Mouse (Mus musculus): Measurements from ENCODE around the gene Neo1. TPM values are rescaled to one million over a fixed set of nuclear protein-coding genes. Genes with fewer than 3 reads are reported as not detected.
"Not testable (repeated sequence)": the region's sequence is repeated elsewhere in the genome, so short reads cannot be mapped to it uniquely, and the experiment has no call there.

The Neo1 gene
- polyA plus RNA-seq, 1 experiment from 2014 or later, result 41.7 TPM

DNA sequence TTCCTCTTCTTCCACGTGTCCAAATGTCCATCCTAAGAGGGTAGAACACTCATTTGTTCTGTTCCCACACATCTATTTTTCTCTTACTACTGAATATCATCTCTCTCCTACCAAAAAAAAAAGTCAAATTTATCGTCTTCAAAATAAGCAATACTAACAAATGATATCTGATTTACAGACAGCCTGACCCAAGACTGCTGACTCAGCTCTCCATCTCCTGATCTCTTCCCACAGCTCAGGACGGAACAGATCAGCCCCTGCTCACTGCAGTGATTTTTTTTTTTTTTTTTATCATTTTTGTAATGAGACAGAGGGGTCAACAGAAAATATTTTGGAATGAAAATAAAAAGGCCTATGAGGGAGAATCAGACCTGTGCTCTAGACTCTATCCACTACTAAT, 2.7 kb downstream of the Neo1 start:
- peaks cover 20% of the 10 kb centered on the region for H3K4me1 ChIP-seq (ENCODE audit: control insufficient read depth, insufficient read depth, low read length)

DNA sequence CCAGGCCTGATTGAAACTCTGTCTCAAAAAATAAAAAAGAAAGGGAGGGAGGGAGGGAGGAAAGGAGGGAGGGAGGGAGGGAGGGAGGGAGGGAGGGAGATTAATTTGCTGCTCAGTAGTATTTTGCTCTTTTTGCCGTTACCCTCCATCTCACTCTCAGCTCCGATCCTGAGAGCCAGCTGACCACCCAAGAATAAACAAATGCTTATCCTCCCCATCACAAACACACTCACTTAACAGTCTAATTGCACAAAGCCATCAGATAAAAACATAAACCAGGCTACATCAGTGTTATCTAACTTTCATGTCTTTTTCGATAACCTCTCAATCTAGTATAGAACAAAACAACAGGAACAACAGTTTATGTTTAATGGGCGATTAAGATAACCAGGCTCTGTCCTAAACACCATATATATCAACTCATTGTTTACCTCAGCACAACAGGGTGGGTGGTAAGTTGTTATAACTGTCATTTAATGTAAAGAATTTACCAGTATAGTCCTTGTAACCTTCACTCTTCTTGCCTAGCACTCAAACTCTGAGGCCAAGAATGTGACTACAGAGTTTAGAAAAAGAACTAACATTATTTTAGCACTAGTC, 11.9 kb downstream of the Neo1 start:
- DNase-seq (ENCODE audit: low spot score), result no peak

More for the DNA sequence above, 2.7 kb downstream of the Neo1 start:
- H3K4me2 ChIP-seq (ENCODE audit: low read length), result peak overlapping the region; percentile 77
- ATAC-seq (no peak), DNase-seq (ENCODE audit: low spot score) (no peak)
- H3K36me3 ChIP-seq (ENCODE audit: control insufficient read depth, insufficient read depth, low read length), result 0 out of 2 replicates have a peak, but pooled peaks cover 3% of the 10 kb centered on the region
- no peaks in the 10 kb centered on the region for H3K27me3 ChIP-seq (replicated peaks; ENCODE audit: control insufficient read depth, insufficient read depth, low read length)
- H3K9me3 ChIP-seq (replicated peaks; ENCODE audit: control insufficient read depth, low read length), result no peaks in the 10 kb centered on the region
- H3K27ac ChIP-seq (ENCODE audit: low read depth, low read length), result no peak overlapping the region
- peak overlapping the region; percentile 40; the same call in 1 of the 2 replicates for H3K9ac ChIP-seq (ENCODE audit: low read length)
- H3K4me3 ChIP-seq (ENCODE audit: low read depth, low read length), result 0 out of 2 replicates have a peak overlapping the region, but pooled peaks have one; percentile 13
- 62% methylated on average over 3 of the region's 3 CpGs for WGBS

DNA sequence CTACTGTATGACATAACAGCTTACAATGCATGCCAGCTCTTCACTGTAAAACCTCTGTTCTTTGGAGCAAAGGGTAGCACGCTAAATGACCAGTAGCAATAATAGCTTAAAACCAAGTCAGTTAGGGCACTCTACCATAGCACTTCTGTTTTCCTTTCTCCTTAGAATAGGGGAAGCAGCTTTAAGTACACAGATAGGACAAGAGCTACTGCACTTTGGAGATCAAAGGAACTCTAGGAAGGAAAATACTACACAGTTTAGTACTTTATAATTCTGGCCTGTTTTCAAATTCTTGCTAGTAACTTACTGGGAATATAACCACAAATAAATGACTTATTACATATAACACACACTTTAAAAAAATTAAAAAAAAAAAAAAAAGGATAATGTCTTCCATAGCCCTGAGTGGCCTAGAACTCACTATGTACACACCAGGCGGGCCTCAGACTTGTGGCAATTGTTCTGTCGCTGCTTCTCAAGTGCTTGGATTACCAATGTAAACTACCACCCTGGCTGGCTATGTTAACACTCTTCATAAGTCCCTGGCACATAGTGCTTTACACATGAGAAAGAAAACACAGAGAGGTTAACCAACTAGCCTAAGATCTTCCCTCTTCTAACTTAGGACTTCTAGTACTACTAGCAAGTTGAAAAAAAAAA, 20.1 kb downstream of the Neo1 start:
- no peaks in the 10 kb centered on the region for H3K27me3 ChIP-seq (replicated peaks; ENCODE audit: control insufficient read depth, insufficient read depth, low read length)
- H3K27ac ChIP-seq (ENCODE audit: low read depth, low read length), result no peak overlapping the region
- H3K9me3 ChIP-seq (replicated peaks; ENCODE audit: control insufficient read depth, low read length), result no peaks in the 10 kb centered on the region
- WGBS, result 74% methylated on average over 3 of the region's 3 CpGs
- no peak overlapping the region for H3K9ac ChIP-seq (ENCODE audit: low read length)
- no peak for DNase-seq (ENCODE audit: low spot score)
- H3K36me3 ChIP-seq (ENCODE audit: control insufficient read depth, insufficient read depth, low read length), result no peaks in the 10 kb centered on the region
- no peak overlapping the region for H3K4me3 ChIP-seq (ENCODE audit: low read depth, low read length)
- H3K4me2 ChIP-seq (ENCODE audit: low read length), result no peak overlapping the region
- no peaks in the 10 kb centered on the region for H3K4me1 ChIP-seq (ENCODE audit: control insufficient read depth, insufficient read depth, low read length)
- ATAC-seq, result no peak

More for the DNA sequence above, 11.9 kb downstream of the Neo1 start:
- no peaks in the 10 kb centered on the region for H3K9me3 ChIP-seq (replicated peaks; ENCODE audit: control insufficient read depth, low read length)
- H3K4me3 ChIP-seq (ENCODE audit: low read depth, low read length), result no peak overlapping the region
- no peak for ATAC-seq
- WGBS, result 57% methylated on average over 4 of the region's 4 CpGs
- no peaks in the 10 kb centered on the region for H3K4me1 ChIP-seq (ENCODE audit: control insufficient read depth, insufficient read depth, low read length)
- H3K9ac ChIP-seq (ENCODE audit: low read length), result no peak overlapping the region
- no peak overlapping the region for H3K4me2 ChIP-seq (ENCODE audit: low read length)
- H3K27ac ChIP-seq (ENCODE audit: low read depth, low read length), result no peak overlapping the region
- H3K27me3 ChIP-seq (replicated peaks; ENCODE audit: control insufficient read depth, insufficient read depth, low read length), result no peaks in the 10 kb centered on the region
- 0 out of 2 replicates have a peak, but pooled peaks cover 2% of the 10 kb centered on the region for H3K36me3 ChIP-seq (ENCODE audit: control insufficient read depth, insufficient read depth, low read length)

DNA sequence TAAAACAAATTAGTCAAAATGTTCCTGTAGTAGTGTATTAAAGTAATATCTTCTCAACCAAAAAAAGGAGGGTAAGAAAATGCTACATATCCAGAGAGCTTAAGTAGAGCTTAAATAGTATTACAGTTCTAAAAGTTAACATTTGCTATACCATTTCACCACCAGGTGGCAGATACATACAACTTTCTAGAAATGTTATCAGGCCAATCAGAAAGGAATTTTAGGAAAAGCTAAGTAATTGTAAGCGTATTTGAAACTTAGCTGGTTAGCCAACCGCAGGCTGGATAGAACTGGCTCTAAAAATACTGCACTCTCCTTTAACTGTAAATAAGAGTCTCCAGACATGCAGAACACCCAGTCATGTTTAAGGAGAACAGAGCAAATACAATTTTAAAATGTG, 22.9 kb downstream of the Neo1 start:
- peak; percentile 90 for DNase-seq (ENCODE audit: low spot score)
- WGBS, result 22% methylated on average over 2 of the region's 2 CpGs
- H3K4me2 ChIP-seq (ENCODE audit: low read length), result no peak overlapping the region
- no peaks in the 10 kb centered on the region for H3K27me3 ChIP-seq (replicated peaks; ENCODE audit: control insufficient read depth, insufficient read depth, low read length)
- H3K36me3 ChIP-seq (ENCODE audit: control insufficient read depth, insufficient read depth, low read length), result no peaks in the 10 kb centered on the region
- H3K4me1 ChIP-seq (ENCODE audit: control insufficient read depth, insufficient read depth, low read length), result no peaks in the 10 kb centered on the region
- H3K9ac ChIP-seq (ENCODE audit: low read length), result no peak overlapping the region
- no peak overlapping the region for H3K4me3 ChIP-seq (ENCODE audit: low read depth, low read length)
- no peak for ATAC-seq
- H3K9me3 ChIP-seq (replicated peaks; ENCODE audit: control insufficient read depth, low read length), result no peaks in the 10 kb centered on the region
- no peak overlapping the region for H3K27ac ChIP-seq (ENCODE audit: low read depth, low read length)

DNA sequence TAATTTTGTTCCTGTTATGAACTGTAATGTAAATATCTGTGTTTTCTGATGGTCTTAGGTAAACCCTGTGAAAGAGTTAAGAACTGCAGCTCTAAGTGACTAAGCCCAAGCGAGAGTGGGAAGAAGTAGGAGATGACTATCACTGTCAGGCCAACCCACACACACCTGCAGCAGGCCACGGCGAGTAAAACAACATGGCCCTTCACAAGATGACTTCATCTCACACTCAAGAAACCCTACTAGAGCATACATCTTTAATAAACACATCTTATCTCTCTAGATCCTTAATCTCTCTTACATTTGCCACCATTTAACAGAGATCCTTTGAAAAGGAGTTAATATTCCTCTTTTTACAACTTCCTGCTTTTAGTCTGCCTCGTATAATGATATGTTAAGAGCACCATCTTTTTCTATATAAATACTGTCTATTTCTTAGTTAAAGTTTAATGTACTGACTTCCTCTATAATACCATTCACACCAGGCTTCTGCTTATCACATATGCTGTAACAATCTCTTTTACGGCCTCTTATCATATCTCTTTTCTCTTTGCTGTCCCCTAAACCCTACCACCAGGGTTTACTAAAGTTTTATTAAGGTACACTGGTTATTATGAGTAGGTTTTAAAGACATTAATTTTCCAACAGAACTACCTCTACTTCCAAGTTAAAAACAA, 46.8 kb downstream of the Neo1 start:
- no peak overlapping the region for H3K4me3 ChIP-seq (ENCODE audit: low read depth, low read length)
- WGBS, result 92% methylated on average over 5 of the region's 5 CpGs

DNA sequence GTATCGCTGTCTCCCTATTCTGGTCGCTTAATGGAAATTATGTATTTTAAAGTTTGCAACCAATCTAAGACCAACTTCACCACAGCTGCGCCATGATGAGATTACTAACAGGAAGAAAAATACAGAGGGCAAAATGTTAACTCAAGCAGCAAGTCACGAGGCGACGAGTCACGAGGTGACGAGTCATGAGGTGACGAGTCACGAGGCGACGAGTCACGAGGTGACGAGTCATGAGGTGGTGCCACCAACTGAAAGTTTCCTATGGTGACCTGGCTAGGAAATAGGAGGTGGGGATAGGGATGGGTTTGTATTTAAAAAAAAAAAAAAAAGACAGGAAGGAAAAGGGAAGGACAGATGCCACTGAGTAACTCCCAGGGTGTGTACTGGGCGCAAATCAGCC, 57.2 kb downstream of the Neo1 start:
- 92% methylated on average over 15 of the region's 15 CpGs for WGBS
- Histone ChIP-seq H3K36me3 (ENCODE audit: control insufficient read depth, insufficient read depth, low read length) (peaks cover 25% of the 10 kb centered on the region), H3K27ac (ENCODE audit: low read depth, low read length) (no peak overlapping the region), H3K9me3 (replicated peaks; ENCODE audit: control insufficient read depth, low read length) (no peaks in the 10 kb centered on the region), H3K4me1 (ENCODE audit: control insufficient read depth, insufficient read depth, low read length) (no peaks in the 10 kb centered on the region), H3K9ac (ENCODE audit: low read length) (no peak overlapping the region), H3K4me3 (ENCODE audit: low read depth, low read length) (no peak overlapping the region), H3K4me2 (ENCODE audit: low read length) (no peak overlapping the region), H3K27me3 (replicated peaks; ENCODE audit: control insufficient read depth, insufficient read depth, low read length) (no peaks in the 10 kb centered on the region)
- no peak for DNase-seq (ENCODE audit: low spot score)
- no peak for ATAC-seq

More for the DNA sequence above, 46.8 kb downstream of the Neo1 start:
- H3K4me2 ChIP-seq (ENCODE audit: low read length), result no peak overlapping the region
- no peak for DNase-seq (ENCODE audit: low spot score)
- H3K36me3 ChIP-seq (ENCODE audit: control insufficient read depth, insufficient read depth, low read length), result peaks cover 8% of the 10 kb centered on the region; the same call in 1 of the 2 replicates
- ATAC-seq, result no peak
- H3K27ac ChIP-seq (ENCODE audit: low read depth, low read length), result no peak overlapping the region
- no peaks in the 10 kb centered on the region for H3K9me3 ChIP-seq (replicated peaks; ENCODE audit: control insufficient read depth, low read length)
- no peaks in the 10 kb centered on the region for H3K4me1 ChIP-seq (ENCODE audit: control insufficient read depth, insufficient read depth, low read length)
- no peaks in the 10 kb centered on the region for H3K27me3 ChIP-seq (replicated peaks; ENCODE audit: control insufficient read depth, insufficient read depth, low read length)
- no peak overlapping the region for H3K9ac ChIP-seq (ENCODE audit: low read length)

DNA sequence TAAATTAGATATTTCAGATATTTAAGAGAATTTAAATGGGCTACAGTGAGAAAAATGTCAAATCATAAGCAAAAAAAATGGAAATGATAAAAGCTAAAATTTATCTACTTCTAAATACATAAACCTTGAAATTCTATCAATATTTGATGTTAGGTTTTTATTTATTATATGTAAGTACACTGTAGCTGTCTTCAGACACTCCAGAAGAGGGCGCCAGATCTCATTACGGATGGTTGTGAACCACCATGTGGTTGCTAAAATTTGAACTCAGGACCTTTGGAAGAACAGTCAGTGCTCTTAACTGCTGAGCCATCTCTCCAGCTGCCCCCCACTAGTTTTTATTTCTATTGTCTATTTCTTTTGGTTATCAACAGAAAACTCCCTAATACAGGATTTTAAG, 65.1 kb downstream of the Neo1 start:
- not testable (repeated sequence) for H3K27ac ChIP-seq (ENCODE audit: low read depth, low read length); H3K27me3 ChIP-seq (replicated peaks; ENCODE audit: control insufficient read depth, insufficient read depth, low read length); H3K4me3 ChIP-seq (ENCODE audit: low read depth, low read length); H3K4me2 ChIP-seq (ENCODE audit: low read length); H3K4me1 ChIP-seq (ENCODE audit: control insufficient read depth, insufficient read depth, low read length); DNase-seq (ENCODE audit: low spot score); H3K36me3 ChIP-seq (ENCODE audit: control insufficient read depth, insufficient read depth, low read length); ATAC-seq; H3K9me3 ChIP-seq (replicated peaks; ENCODE audit: control insufficient read depth, low read length); H3K9ac ChIP-seq (ENCODE audit: low read length)
- WGBS, result 83% methylated on average over 2 of the region's 2 CpGs

DNA sequence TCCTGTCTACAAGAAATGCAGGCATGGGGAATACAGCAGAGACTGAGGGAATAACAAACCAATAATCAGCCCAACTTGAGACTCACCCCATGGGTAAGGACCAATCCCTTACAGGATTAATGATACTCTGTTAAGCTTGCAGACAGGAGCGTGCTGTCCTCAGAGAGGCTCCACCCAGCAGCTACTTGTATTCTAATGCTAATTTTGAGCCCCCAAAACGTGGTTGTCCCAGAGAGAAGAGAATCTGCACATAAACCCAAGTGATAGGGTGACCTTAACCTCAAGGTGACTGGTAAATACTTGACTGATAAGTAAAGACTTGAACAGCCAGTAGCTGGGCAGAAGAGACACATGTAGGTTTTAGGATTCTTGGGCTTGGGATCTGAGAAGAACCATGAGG, 68.9 kb downstream of the Neo1 start:
- no peaks in the 10 kb centered on the region for H3K27me3 ChIP-seq (replicated peaks; ENCODE audit: control insufficient read depth, insufficient read depth, low read length)
- no peak overlapping the region for H3K4me2 ChIP-seq (ENCODE audit: low read length)
- ATAC-seq (no peak), DNase-seq (ENCODE audit: low spot score) (no peak)
- H3K27ac ChIP-seq (ENCODE audit: low read depth, low read length), result no peak overlapping the region
- WGBS, result 34% methylated on average over 2 of the region's 2 CpGs
- H3K4me3 ChIP-seq (ENCODE audit: low read depth, low read length), result no peak overlapping the region
- H3K9ac ChIP-seq (ENCODE audit: low read length), result no peak overlapping the region
- no peaks in the 10 kb centered on the region for H3K4me1 ChIP-seq (ENCODE audit: control insufficient read depth, insufficient read depth, low read length)
- H3K9me3 ChIP-seq (replicated peaks; ENCODE audit: control insufficient read depth, low read length), result no peaks in the 10 kb centered on the region
- no peaks in the 10 kb centered on the region for H3K36me3 ChIP-seq (ENCODE audit: control insufficient read depth, insufficient read depth, low read length)

DNA sequence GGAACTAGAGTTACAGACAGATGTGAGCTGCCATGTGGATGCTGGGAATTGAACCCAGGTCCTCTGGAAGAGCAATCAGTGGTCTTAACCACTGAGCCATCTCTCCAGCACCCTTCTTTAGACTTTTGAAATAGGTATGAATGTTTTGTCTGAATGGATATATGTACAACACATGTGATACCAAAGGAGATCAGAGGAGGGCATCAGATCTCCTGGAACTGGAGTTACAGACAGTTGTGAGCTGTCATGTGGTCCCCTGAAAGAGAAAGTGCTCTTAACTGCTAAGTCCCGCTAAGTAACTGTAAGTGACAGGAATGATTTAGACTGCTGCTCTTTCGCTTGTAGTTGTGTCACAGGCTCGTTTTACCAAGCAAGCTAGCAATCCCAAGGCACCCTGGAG, 80.7 kb downstream of the Neo1 start:
- 83% methylated on average over 3 of the region's 3 CpGs for WGBS
- H3K9ac ChIP-seq (ENCODE audit: low read length), result no peak overlapping the region
- H3K36me3 ChIP-seq (ENCODE audit: control insufficient read depth, insufficient read depth, low read length), result peaks cover 19% of the 10 kb centered on the region
- no peak for ATAC-seq
- no peak overlapping the region for H3K27ac ChIP-seq (ENCODE audit: low read depth, low read length)
- H3K4me2 ChIP-seq (ENCODE audit: low read length), result no peak overlapping the region
- H3K4me1 ChIP-seq (ENCODE audit: control insufficient read depth, insufficient read depth, low read length), result no peaks in the 10 kb centered on the region
- no peaks in the 10 kb centered on the region for H3K9me3 ChIP-seq (replicated peaks; ENCODE audit: control insufficient read depth, low read length)
- DNase-seq (ENCODE audit: low spot score), result peak; percentile 7
- no peak overlapping the region for H3K4me3 ChIP-seq (ENCODE audit: low read depth, low read length)
- H3K27me3 ChIP-seq (replicated peaks; ENCODE audit: control insufficient read depth, insufficient read depth, low read length), result no peaks in the 10 kb centered on the region

Data from forebrain, embryonic 14.5 days (tissue).